Mouse (Mus musculus): Measurements from ENCODE around the gene Cyp2c54.
"Not testable (repeated sequence)": the region's sequence is repeated elsewhere in the genome, so short reads cannot be mapped to it uniquely, and the experiment has no call there.

Gene Cyp2c54

DNA sequence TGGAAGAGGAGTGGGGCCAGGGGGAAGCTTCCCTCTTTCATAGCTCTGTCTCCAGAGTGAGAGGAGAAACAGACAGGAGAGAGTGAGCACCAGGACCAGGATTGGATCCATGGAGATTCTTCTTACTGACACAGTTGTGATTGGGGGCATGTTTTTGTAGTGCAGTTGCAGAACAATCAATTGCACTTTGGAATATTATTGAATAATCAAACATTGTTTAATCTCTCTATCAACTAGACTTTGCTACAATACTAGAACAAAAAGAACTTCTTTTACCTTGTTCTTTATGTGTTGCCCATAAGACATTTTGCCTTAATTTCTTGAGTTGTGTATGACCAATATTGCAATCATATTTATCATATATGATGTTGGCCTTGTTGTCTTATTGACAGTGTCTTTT is at the start of gene Cyp2c54:
Gene Cyp2c54 (minus strand): TSS at position 127 of the 400 bp plus-strand sequence.
- DNase-seq, result no peak

DNA sequence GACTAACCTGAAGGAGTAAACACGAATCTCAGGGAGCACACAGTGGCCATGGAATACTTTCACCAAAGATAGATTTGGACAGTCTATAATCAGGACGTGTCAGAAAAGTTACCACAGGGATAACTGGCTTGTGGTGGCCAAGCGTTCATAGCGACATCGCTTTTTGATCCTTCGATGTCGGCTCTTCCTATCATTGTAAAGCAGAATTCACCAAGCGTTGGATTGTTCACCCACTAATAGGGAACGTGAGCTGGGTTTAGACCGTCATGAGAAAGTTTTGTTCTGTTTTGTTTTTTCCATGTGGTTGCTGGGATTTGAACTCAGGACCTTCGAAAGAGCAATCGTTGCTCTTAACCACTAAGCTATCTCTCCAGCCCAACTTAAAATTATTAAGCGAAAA is 46.0 kb upstream of the Cyp2c54 start:
- not testable (repeated sequence) for DNase-seq

- no peak for DNase-seq
Measured at GRCm38 (mm10) chr19:40091111-40091510, 17.5 kb upstream of the Cyp2c54 start.

GRCm38 (mm10) chr19:40089421-40089820 is 15.8 kb upstream of the Cyp2c54 start, which contains the start of gene Cyp2c50:
Gene Cyp2c50 (plus strand): TSS chr19:40089688.
- not testable (repeated sequence) for DNase-seq

DNA sequence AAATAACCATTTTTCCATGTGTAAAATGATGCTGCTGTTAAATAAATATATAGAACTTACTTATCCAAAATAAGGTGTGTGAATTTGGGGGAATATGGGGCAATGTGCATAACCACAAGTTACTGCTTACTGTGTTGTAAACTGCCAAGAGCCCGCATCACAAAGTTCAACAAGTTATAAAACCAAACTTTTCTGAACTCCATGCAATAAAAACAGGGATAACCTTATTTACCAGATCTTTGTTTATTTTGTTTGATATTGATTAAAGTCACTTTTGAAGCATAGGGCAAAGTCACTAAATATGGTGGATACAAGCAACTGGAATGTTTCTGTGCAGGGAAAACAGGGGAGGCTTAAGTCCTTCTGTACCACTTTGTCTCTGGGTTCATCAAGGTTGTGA is 14.8 kb upstream of the Cyp2c54 start:
- no peak for DNase-seq

DNA sequence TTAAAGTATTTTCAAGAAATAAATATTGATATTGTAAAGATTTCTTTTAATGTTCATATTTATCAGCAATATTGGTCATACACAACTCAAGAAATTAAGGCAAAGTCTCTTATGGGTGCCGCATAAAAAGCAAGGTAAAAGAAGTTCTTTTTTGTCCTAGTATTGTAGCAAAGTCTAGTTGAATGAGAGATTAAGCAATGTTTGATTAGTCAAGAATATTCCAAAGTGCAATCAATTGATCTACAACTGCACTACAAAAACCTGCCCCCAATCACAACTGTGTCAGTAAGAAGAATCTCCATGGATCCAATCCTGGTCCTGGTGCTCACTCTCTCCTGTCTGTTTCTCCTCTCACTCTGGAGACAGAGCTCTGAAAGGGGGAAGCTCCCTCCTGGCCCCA is 81.5 kb downstream of the Cyp2c54 start, which contains the start of gene Cyp2c37:
Gene Cyp2c37 (plus strand): TSS at position 285 of the 400 bp plus-strand sequence.
- not testable (repeated sequence) for DNase-seq

GRCm38 (mm10) chr19:39989471-39989870 is 84.2 kb downstream of the Cyp2c54 start:
- no peak for DNase-seq

Measured in thymus, postnatal 25 days (tissue).